Mouse (Mus musculus) heart, embryonic 15.5 days (tissue): Measurements from ENCODE around the gene Cux2. TPM values are rescaled to one million over a fixed set of nuclear protein-coding genes. Genes with fewer than 3 reads are reported as not detected.
"Not testable (repeated sequence)": the region's sequence is repeated elsewhere in the genome, so short reads cannot be mapped to it uniquely, and the experiment has no call there.

Source experiments
- ATAC-seq: fragments of 200-750 bp; cut with Nextera tagmentation; replicated peaks from 2 replicates; pipeline ENCODE4 v1.8.0; 2017; ENCODE audit warnings: low read depth, moderate TSS enrichment; ENCODE audit not compliant: insufficient number of reproducible peaks, insufficient read depth, low FRiP score
- H3K27ac ChIP-seq: fragments of 300-500 bp; sonication (generic); 2 replicates; pipeline ENCODE4 v1.5.1; 2015; ENCODE audit warnings: mild to moderate bottlenecking, inconsistent platforms
- H3K27me3 ChIP-seq: fragments of 300-500 bp; sonication (generic); 2 replicates; pipeline ENCODE4 v1.6.1; 2015; ENCODE audit warnings: inconsistent platforms
- H3K36me3 ChIP-seq: fragments of 300-500 bp; sonication (generic); 2 replicates; pipeline ENCODE4 v1.6.1; 2015; ENCODE audit warnings: mild to moderate bottlenecking, inconsistent platforms
- H3K4me1 ChIP-seq: fragments of 300-500 bp; sonication (generic); replicated peaks from 2 replicates; pipeline ENCODE4 v1.6.1; 2015; ENCODE audit warnings: inconsistent platforms
- H3K4me2 ChIP-seq: fragments of 300-500 bp; sonication (generic); 2 replicates; pipeline ENCODE4 v1.6.1; 2015; ENCODE audit warnings: inconsistent platforms, mild to moderate bottlenecking, moderate library complexity
- H3K4me3 ChIP-seq: fragments of 300-500 bp; sonication (generic); 2 replicates; pipeline ENCODE4 v1.5.1; 2015; ENCODE audit warnings: mild to moderate bottlenecking, inconsistent platforms
- H3K9ac ChIP-seq: fragments of 300-500 bp; sonication (generic); 2 replicates; pipeline ENCODE4 v1.6.1; 2015; ENCODE audit warnings: mild to moderate bottlenecking, inconsistent platforms
- H3K9me3 ChIP-seq: fragments of 300-500 bp; sonication (generic); replicated peaks from 2 replicates; pipeline ENCODE4 v1.6.1; 2016; ENCODE audit warnings: inconsistent platforms
- WGBS: fragments of 180-500 bp; shearing (Covaris S2); methylation state at CpG from one replicate; pipeline ENCODE4 v1.1.7; 2015; ENCODE audit warnings: mixed read lengths; 5-methylcytosine and 5-hydroxymethylcytosine counted together
- polyA plus RNA-seq: library from polyadenylated mRNA; unstranded; fragments of >200 nt; fragmentation: Nextera tagmentation; extraction: Ambion mirVana; gene quantifications from 2 replicates; pipeline ENCODE4 v1.2.1, GENCODE M21; 2015

The Cux2 gene
- polyA plus RNA-seq, 1 experiment from 2014 or later: 3.9 TPM

DNA sequence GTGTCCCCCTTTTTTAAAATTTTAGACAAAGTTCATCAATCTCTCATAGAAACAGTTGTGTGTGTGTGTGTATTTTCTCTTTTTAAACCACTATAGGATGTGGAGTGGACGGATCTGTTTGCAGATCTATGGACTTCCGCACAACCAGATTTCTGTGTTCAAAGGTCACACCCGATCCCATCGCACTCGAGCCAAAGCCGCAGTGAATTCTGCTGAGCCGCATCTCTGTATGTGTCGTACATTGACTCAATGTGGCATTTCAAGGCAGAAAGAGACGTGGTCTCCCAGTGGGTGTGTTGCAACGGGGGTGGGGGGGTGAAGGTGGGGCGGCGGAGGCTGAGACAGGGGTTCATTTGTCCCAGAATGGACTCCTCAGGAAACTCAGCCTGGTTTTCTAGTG, 191.5 kb downstream of the Cux2 start:
- Histone ChIP-seq H3K36me3 (peaks cover 12% of the 10 kb centered on the region; the same call in 1 of the 2 replicates), H3K27me3 (no peaks in the 10 kb centered on the region), H3K9ac (no peak overlapping the region), H3K4me3 (no peak overlapping the region), H3K4me1 (peaks cover 17% of the 10 kb centered on the region), H3K9me3 (no peaks in the 10 kb centered on the region; the same call in 1 of the 2 replicates), H3K4me2 (no peak overlapping the region), H3K27ac (no peak overlapping the region)
- ATAC-seq: no peak
- whole genome bisulfite sequencing: 85% methylated on average over 12 of the region's 12 CpGs

DNA sequence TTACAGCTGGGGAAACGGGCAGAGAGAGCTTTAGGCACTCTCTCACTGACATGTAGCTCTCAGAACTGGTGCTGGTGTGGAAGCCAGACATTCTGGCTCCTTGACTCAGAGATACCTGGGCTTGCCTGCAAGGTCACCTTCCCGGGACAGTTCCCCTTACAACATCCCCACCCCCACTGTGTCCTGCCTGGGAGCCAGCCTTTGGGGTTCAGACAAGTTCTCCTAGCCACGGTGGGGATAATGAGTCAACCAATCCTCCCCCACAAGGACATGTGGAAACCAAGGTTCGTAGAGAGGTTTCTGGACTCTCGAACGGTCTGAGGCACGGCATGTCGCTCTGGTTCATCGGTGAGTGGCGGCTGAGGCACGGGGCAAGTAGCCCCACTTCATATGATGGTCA, 193.2 kb downstream of the Cux2 start:
- H3K27ac ChIP-seq: no peak overlapping the region
- ATAC-seq: no peak; the same call in 1 of the 2 replicates
- WGBS: 69% methylated on average over 11 of the region's 11 CpGs
- H3K4me1 ChIP-seq: peaks cover 25% of the 10 kb centered on the region
- H3K4me2 ChIP-seq: no peak overlapping the region
- H3K9me3 ChIP-seq: no peaks in the 10 kb centered on the region; the same call in 1 of the 2 replicates
- no peaks in the 10 kb centered on the region for H3K27me3 ChIP-seq
- H3K9ac ChIP-seq: no peak overlapping the region
- peaks cover 25% of the 10 kb centered on the region; the same call in 1 of the 2 replicates for H3K36me3 ChIP-seq
- no peak overlapping the region for H3K4me3 ChIP-seq

DNA sequence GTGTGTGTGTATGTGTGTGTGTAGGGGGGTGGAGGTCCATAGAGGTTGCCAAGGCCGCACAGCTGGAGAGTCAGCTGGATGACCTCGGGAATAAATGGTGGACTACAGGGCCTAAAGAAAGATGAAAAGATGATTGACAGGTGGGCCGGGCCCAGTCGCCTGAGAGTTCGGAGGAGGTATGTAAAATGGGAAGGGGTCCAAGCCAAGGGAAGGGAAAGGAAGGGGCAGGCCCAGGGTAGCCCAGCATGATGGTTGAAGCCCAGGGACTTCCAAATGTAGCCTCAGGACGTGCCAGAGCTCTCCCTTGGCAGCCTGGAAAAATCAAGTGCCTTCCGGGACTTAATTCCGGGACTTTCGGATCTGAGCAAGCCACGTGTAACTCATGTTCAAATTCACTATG, 195.1 kb downstream of the Cux2 start:
- H3K9me3 ChIP-seq: no peaks in the 10 kb centered on the region
- no peak overlapping the region for H3K4me2 ChIP-seq
- H3K4me3 ChIP-seq: no peak overlapping the region
- no peaks in the 10 kb centered on the region for H3K27me3 ChIP-seq
- H3K4me1 ChIP-seq: peaks cover 45% of the 10 kb centered on the region
- H3K36me3 ChIP-seq: peaks cover 18% of the 10 kb centered on the region; the same call in 1 of the 2 replicates
- 70% methylated on average over 10 of the region's 10 CpGs for WGBS
- no peak for ATAC-seq
- no peak overlapping the region for H3K27ac ChIP-seq
- no peak overlapping the region for H3K9ac ChIP-seq

DNA sequence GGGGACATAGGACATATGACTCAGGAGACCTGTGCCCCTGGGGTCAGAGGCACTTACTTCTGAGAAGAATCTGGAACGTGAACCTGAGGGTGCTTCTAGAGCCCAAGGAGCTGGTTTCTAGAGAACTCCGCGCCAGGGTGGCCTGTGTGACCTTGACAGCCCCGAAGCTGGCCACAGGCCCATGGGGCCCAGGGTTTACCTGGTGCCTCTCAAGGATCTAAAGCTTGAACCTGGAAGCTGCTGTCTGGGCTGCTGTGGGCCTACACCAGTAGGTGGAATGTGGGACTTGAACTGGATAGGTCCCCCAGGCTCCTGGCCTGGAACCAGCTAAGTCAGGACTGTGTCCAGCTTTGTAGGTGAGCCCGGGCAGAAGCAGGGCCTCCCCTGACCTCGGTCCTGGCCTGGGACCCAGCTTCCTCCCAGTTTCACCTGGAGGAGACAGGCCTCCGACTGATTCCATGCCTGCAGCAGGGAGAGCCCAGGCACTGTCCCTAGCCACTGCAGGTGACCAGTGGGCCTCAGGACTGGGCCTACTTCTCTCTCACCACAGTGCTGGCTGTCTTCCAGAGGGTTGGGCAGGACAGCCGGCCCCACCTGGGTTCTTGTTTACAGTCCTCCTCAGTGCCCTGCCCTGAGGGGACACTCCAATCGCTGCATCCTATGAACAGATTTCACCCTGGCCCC, 196.4 kb downstream of the Cux2 start:
- ATAC-seq: no peak
- Histone ChIP-seq H3K36me3 (peaks cover 18% of the 10 kb centered on the region; the same call in 1 of the 2 replicates), H3K4me1 (peaks cover 50% of the 10 kb centered on the region), H3K9me3 (no peaks in the 10 kb centered on the region), H3K27ac (0 out of 2 replicates have a peak overlapping the region, but pooled peaks have one; percentile 17), H3K27me3 (no peaks in the 10 kb centered on the region), H3K4me2 (no peak overlapping the region), H3K9ac (no peak overlapping the region), H3K4me3 (no peak overlapping the region)
- 80% methylated on average over 9 of the region's 9 CpGs for WGBS

DNA sequence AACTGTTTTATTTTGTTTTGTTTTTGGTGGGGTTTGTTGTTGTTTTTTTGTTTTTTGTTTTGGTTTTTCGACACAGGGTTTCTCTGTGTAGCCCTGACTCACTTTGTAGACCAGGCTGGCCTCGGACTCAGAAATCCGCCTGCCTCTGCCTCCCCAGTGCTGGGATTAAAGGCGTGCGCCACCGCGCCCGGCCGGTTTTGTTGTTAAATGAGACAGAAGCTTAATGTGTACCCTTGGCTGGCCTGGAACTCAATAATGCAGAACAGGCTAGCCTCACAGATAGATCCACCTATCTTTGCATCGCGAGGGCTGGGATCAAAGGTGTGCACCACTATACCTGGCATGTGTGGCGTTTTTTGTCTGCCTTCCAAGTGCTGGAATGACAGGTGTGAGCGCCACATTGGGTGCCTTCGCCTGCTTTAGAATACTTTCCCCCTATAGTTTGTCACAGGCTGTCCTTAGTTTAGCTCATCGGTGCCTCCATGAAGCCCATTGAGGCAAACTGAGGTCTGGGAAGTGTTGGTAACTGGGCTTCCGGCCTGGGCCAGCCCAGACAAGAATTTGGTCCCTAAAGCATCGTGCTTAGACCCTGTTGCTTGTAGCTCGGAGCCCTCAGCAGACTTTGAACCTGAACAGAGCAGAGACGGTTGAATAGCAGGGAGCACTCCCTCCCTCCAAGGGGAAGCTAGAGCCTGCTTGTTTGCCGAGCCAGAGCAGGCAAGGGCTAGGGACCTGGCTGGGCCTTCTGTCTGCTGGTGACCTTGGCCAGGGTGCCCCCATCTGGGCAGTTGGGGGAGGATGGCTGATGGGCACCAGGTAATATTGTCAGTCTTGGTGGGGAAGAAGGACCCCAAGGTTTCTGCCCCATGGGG, 200.2 kb downstream of the Cux2 start:
- Histone ChIP-seq H3K9me3 (no peaks in the 10 kb centered on the region), H3K9ac (peak overlapping the region; percentile 78), H3K27ac (peak overlapping the region; percentile 6; the same call in 1 of the 2 replicates), H3K4me2 (peak overlapping the region; percentile 78), H3K27me3 (no peaks in the 10 kb centered on the region), H3K4me3 (peak overlapping the region; percentile 89), H3K4me1 (peaks cover 50% of the 10 kb centered on the region), H3K36me3 (peaks cover 18% of the 10 kb centered on the region; the same call in 1 of the 2 replicates)
- no peak for ATAC-seq
- 41% methylated on average over 20 of the region's 20 CpGs for WGBS

DNA sequence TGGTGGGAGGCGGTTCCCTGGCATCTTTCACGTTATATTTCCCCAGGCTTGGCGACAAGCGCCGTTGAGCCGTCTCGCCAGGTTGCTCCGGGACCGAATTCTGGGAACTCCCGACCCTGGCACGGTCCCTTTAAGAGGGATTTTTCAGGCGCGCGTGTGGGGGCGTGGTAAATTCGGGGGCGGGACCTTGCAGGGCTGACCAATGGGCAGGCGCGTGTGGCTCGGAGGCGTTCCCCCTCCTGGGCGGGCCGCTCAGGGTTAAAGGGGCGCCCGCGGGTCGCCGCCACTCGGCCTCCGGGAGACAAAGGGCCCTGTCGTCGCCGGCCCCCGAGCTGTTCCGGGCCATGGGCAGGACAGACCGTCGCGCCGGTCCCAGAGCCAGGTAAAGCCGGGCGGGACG, 201.2 kb downstream of the Cux2 start, which contains the start of gene Pheta1:
Pheta1 (plus strand) TSS at position 242 of the 400 bp plus-strand sequence.
- peak within 1 kb of the TSS; percentile 89 for H3K4me3 ChIP-seq
- peaks cover 6% of the 10 kb centered on the region; the same call in 1 of the 2 replicates for H3K27me3 ChIP-seq
- H3K9me3 ChIP-seq: no peaks in the 10 kb centered on the region
- H3K9ac ChIP-seq: peak within 1 kb of the TSS; percentile 78
- ATAC-seq: peak; percentile 92
- H3K36me3 ChIP-seq: peaks cover 13% of the 10 kb centered on the region; the same call in 1 of the 2 replicates
- H3K4me2 ChIP-seq: peak within 1 kb of the TSS; percentile 78
- WGBS: under 1% methylated on average over 42 of the region's 42 CpGs
- peak within 1 kb of the TSS; percentile 90 for H3K27ac ChIP-seq
- peaks cover 44% of the 10 kb centered on the region for H3K4me1 ChIP-seq

DNA sequence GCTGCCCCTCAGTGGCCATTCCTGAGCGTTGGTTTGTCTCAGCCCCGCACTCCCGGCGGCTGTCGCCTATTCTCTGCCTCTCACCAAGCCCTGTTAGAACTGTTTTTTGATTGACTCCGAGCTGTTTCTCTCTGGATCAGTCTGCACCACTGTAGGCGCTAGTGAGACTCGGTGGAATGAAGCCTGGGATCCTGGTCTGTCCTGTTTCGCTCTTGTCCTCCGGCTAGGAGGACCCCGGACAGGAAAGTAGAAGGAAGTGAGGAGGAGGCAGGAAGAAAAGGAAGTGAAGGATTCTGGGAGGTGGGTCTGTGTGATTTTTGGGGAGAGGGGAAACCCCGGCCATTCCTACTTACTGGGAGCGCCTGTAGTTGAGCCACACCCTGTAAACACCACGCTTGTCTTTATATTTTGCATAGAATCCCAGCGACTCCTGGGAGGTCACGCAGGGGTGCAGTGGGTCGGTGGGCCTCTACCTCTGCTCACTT, 201.8 kb downstream of the Cux2 start:
- ATAC-seq: peak; percentile 32; the same call in 1 of the 2 replicates
- WGBS: under 1% methylated on average over 17 of the region's 17 CpGs
- H3K4me3 ChIP-seq: peak overlapping the region; percentile 89
- peak overlapping the region; percentile 78 for H3K9ac ChIP-seq
- peaks cover 45% of the 10 kb centered on the region for H3K4me1 ChIP-seq
- no peaks in the 10 kb centered on the region for H3K9me3 ChIP-seq
- peak overlapping the region; percentile 78 for H3K4me2 ChIP-seq
- peaks cover 11% of the 10 kb centered on the region; the same call in 1 of the 2 replicates for H3K27me3 ChIP-seq
- peak overlapping the region; percentile 90 for H3K27ac ChIP-seq
- H3K36me3 ChIP-seq: peaks cover 10% of the 10 kb centered on the region; the same call in 1 of the 2 replicates

DNA sequence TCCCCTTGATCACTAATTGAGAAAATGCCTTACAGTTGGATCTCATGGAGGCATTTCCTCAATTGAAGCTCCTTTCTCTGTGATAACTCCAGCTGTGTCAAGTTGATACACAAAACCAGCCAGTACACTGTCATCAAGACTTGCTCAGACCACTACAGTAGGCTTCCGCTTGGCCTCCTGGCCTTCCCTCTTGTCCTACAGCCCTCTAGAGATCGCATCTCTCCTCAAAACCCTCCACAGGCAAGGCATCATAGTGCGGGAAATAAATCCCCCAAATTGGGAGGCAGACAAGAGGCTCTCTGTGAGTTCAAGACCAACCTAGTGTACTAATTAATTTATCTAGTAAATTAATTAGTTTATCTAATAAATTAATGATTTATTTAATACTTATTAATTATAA, 202.6 kb downstream of the Cux2 start:
- peaks cover 13% of the 10 kb centered on the region; the same call in 1 of the 2 replicates for H3K27me3 ChIP-seq
- not testable (repeated sequence) for H3K4me2 ChIP-seq, H3K27ac ChIP-seq, H3K36me3 ChIP-seq, H3K9ac ChIP-seq, ATAC-seq, H3K4me3 ChIP-seq, H3K9me3 ChIP-seq
- H3K4me1 ChIP-seq: peaks cover 49% of the 10 kb centered on the region
- 76% methylated on average over 3 of the region's 3 CpGs for WGBS

DNA sequence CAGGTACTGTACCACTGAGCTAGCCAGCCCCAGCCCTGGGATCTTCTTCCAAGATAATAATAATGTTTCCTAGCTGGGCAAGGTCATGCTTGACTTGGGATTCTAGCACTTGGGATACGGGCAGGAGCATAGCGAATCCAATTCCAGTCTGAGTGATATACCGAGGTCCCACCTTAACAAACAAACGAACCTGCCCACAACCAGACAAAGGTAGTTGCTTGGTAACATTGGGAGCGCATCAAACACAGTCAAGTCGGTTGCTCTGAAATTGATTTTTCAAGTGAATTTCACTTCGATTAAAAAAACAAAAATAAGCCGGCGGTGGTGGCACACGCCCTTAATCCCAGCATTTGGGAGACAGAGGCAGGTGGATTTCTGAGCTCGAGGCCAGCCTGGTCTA, 203.6 kb downstream of the Cux2 start:
- 76% methylated on average over 11 of the region's 11 CpGs for WGBS
- no peaks in the 10 kb centered on the region for H3K36me3 ChIP-seq
- H3K9ac ChIP-seq: no peak overlapping the region
- peaks cover 46% of the 10 kb centered on the region for H3K4me1 ChIP-seq
- H3K27me3 ChIP-seq: peaks cover 13% of the 10 kb centered on the region; the same call in 1 of the 2 replicates
- no peak overlapping the region for H3K4me3 ChIP-seq
- no peak for ATAC-seq
- no peak overlapping the region for H3K27ac ChIP-seq
- H3K4me2 ChIP-seq: no peak overlapping the region
- no peaks in the 10 kb centered on the region for H3K9me3 ChIP-seq

DNA sequence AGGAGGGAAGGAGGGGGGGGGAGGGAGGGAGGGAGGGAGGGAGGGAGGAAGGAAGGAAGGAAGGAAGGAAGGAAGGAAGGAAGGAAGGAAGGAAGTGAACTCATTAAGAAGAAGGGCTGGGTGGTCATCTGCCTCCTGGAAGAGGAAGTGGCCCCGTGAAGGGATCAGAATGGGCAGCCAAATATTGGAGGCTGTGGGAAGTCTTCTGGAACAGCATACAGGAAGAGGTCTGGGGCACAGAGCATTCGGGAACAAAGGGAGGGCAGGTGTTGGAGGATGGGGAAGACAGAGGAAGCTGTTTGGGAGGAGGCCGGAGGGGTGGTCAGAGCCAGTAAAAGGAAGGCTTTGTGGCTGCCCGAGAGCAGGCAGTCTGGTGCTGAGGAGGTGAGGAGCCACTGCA, 204.5 kb downstream of the Cux2 start:
- H3K4me3 ChIP-seq: no peak overlapping the region
- peaks cover 13% of the 10 kb centered on the region; the same call in 1 of the 2 replicates for H3K27me3 ChIP-seq
- no peak overlapping the region for H3K4me2 ChIP-seq
- H3K9ac ChIP-seq: no peak overlapping the region
- 35% methylated on average over 4 of the region's 4 CpGs for WGBS
- H3K9me3 ChIP-seq: no peaks in the 10 kb centered on the region
- no peak for ATAC-seq
- no peaks in the 10 kb centered on the region for H3K36me3 ChIP-seq
- peaks cover 36% of the 10 kb centered on the region for H3K4me1 ChIP-seq
- H3K27ac ChIP-seq: no peak overlapping the region
